Mouse (Mus musculus) spleen, postnatal 36 days (tissue): ENCODE data around the gene Car11.

Source experiments
- DNase-seq, 2 experiments: peaks; one replicate each; pipeline ENCODE4 v3.0.0; 2022; ENCODE audit warnings: low spot score in 2 of 2, mixed read lengths in 1 of 2

Car11 gene

DNA sequence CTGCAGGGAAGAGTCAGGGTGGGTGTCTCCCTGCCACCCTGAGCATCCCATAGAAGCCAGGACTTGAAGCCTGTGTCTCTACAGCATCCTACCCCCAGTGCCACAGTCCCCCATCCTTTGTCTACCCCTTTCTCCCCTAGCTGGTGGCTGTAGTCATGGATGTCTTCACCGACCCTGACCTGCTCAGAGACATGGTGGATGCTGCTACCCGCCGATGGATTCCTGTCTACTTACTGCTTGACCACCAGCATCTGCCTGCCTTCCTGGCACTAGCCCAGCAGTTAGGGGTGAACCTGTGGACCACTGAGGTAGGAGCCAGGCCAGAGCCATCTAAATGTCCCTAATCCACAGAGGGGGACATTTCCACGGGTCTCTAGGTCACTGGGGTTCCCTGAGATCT, 23.7 kb downstream of the Car11 start:
- DNase-seq: no peak

DNA sequence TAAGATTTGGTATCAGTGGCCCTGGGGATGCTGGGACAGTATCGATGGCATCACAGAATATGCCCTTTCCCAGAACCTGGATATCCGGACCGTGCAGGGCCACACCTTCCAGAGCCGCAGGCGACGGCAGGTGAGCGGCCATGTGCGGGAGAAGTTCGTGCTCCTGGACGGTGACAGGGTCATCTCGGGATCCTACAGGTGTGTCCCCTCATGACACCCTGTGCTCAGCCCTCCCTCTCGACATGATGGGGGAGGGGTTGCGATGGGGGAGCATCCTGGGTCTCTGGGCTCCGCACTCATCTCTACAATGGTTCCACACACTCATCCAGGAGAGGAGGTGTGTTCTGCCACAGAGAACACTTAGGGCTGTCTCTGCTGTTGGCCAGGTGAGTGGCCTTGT, 24.1 kb downstream of the Car11 start:
- DNase-seq: peak in 1 of 2 experiments; percentile 0

DNA sequence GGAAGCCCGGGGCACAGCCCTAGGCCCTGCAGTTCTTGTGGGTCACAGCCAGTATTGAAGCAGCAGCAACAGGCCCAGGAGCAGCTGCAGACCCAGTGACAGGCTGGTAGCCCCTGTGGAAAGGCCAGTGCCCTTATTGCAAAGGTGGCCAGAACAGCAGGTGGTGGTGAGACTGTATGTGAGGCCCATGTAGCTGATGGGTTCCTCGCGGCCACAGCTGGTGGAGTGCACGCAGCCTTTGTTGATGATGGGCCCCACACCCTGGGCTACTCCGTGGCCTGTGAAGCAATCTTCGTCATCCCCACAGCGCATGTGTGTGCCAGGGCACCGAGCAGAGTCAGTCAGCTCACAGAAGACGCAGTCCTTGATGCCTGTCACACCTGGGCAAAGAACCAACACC, 25.5 kb downstream of the Car11 start:
- no peak for DNase-seq

DNA sequence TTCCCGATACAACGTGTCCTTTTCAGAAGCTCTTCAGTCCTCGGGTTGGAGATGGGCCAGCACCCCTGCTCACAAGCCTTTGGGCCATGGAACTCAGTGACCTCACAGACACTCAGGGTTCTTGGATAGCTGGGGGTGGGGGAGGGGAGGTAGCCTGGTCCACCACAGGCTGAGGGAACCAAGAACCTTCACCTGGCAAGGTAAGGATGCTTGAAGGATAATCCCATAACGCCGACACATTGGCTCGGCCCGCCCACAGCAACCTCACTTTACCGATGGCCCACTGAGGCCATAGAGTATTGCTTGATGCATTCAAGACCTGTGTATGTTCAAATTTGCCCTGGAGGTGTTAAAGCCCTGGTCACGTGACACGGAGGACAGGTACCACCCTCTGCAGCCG, 26.1 kb downstream of the Car11 start, which contains the start of gene Spaca4:
TSS of gene Spaca4 (minus strand) at position 101 of the 400 bp plus-strand sequence.
- DNase-seq: no peak

DNA sequence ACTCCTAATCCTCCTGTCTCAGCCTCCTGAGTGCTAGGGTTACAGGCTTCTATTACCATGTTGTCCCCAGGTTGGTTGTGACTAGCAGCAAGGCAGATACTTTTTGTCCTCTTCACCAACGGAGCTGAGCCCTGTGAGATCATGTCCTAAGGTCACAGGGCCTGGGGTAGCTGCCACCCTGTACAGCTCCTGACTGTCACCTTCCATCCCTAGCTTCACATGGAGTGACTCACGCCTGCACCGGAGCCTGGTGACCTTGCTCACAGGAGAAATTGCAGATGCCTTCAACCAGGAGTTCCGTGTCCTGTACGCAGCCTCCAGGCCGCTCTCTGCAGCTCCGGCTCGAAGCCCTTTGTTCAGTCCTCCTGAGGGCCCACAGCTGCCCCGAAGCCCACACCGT, 26.8 kb downstream of the Car11 start:
- peak in 1 of 2 experiments; percentile 0 for DNase-seq

DNA sequence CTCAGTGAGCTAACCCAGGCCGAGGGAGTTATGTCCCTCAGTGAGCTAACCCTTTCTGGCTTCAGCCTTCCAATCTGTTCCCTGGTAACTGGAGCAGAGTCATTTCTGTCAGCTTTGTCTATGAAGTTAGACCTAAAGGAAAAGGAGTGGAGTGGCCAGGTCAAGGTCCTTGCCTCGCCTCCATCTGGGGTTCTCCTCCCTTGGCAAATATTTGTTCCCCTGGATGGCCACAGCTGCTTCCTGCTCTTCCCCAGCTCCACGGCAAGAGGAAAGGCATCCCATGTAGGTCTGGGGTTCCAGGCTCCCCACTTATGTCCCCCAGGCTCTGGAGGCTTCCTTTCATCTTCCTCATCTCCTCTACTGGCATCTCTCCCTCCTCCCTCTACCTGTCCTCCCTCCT, 28.0 kb downstream of the Car11 start:
- no peak for DNase-seq

DNA sequence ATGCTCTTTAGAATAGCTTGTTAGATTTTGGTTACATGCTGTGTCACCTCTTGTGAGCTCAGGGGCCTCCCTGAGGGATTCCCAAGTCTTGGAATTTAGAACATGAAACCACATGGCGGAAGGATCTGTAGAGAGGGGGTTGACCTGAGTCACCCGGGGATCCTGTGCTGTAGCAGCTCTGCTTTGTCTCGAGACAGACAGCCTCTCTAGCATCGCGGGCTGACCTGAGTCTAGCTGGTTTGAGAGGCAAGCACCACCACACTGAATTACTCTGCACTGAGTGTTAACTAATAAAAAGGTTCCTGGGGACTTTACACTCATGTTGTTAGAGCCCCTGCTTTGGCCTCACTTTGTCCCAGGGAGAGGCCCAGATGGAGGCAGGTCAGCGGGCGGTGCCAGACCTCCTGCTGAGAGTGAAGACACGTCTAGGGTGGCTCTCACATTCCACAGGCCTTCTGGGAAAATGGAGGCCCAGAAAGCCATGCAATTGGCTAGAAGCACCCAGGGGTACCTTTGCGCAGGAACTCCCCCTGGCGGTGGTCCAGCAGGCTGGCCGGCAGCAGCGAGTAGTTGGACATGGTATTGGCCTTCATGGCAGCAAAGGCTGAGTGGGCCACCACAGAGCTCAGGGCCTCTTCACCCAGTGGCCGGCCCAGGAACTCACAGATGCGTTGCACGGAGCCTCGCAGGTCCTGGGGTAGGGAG, 31.2 kb downstream of the Car11 start:
- DNase-seq: peak in 1 of 2 experiments; percentile 21

DNA sequence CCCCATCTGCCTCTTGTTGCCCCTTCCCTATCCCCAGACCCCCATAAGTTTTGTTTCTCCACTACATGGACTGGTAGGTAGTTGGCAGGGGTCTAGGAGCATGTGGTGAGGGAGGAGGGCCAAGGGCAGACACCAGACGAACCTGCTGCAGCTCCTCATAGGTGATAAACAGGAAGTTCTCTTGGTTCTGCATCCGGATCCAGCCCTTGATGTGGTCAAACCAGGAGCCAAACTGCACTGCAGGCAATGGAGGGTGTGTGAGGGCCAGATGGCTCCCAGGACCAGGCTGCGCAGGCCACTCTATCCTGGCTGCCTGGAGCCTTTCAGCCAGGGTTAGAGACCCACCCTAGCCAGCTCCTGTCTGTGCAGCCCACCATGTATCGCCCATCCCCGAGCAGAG, 33.8 kb downstream of the Car11 start:
- peak; percentile 53 to 59 for DNase-seq

DNA sequence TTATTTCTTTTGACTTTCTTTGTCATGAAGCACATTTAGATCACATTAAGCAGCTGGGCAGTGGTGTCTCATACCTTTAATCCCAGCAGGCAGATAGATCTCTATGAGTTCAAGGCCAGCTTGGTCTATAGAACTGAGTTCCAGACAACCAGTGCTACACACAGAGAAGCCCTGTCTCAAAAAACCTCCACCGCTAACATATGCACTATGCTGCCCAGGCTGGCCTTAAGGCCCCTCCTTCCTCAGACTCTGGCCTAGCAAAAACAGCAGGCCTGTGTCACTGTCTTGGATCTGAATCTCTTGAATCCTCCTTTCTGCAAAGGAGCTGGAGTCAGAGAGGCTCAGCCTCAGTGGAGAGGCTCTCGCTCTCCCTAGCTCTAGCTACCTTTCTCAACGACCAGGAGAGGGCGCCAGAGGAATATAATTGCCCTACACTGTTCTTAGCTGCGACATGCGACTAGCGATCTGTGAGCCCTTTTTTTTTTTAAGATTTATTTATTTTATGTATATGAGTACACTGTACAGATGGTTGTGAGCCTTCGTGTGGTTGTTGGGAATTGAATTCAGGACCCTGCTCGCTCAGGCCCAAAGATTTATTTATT, 39.6 kb downstream of the Car11 start:
- peak; percentile 71 to 87 for DNase-seq

DNA sequence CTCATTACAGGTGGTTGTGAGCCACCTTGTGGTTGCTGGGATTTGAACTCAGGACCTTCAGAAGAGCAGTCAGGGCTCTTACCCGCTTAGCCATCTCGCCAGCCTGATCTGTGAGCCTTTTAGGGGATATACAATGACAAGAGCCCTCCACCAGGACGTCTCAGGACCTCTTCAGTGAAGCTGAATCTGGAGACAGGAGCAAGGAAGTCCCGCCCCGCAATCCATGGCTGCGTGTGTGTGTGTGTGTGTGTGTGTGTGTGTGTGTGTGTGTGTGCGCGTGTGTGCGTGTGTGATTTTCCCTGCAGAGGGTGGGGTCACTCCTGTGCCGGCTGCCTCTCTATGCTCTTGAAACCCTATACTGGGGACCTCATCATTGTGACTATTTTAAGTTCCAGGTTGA, 40.2 kb downstream of the Car11 start:
- DNase-seq: no peak

DNA sequence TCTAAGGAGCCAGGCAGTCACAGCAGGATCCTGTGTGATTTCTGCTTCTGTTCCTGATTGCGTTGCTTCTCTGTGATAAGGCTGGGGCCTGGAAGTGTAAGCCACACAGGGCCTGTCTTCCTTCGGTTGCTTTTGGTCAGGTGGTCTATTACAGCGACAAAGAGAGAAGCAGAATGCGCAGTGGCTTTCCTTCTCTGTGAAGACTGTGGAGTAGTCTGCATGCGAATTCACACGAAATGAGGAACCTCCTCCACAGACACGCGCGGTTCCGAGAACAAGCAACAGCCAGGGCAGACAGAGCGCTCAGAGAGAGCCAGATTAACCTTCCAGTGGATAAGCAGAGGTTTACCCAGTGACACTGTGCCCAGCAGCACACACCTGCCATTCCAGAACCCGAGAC, 41.7 kb downstream of the Car11 start:
- no peak for DNase-seq

DNA sequence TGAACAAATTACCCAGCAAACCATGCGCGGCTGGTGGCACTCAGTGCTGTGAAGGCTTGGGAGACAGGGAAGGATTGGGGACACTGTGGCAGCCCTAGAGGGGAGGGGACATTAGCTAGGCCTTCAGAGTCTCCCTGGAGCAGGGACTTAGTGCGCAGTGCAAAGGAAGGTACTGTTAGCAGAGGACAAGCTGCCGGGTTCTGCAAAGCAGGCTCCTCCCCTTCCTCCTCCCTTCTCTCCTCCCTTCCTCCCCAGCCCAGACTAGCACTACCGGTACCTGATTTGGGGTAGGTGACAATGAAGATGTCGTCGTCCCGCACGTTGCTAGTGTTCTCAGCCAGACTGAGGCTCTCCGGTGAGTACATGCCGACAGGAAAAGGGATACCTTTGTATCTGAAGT, 42.1 kb downstream of the Car11 start:
- DNase-seq: peak; percentile 63 to 65

DNA sequence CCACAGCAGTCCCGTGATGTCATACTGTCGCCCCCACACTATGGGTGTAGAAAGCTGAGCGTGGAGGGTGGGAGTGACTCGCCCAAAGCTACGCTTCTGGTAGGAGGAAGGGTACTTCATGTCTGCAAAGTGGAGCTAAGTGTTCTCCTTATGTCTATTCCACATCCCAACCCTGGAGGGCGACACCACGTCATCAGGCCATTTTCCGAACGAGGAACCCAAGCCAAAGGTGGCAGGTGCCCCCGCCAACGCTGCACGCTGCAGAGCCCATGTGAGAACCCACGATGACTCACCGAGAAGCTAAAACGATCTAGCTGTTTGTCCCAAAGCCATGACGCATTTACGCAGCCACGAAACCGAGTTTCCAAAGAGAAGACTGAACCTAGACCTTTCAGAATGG, 42.7 kb downstream of the Car11 start:
- DNase-seq: no peak

DNA sequence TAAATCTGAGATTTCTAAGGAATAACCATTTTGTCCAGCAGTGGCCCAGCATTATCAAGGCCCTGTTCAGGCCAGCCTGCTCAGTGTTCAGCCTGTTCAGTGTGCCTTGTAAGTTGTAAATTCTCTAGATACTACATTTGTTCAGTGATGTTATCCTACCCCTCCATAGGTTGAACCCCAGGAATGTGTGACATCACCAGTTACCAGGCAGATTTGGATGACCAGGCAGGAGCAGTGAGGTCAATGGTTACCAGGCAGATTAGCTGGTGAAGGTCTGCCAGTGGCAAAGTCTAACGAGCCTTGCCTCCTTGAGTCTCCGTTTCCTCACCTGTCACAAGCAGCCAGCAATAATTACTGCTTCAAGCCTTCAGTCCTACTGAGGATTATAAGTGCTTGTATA, 44.7 kb downstream of the Car11 start:
- DNase-seq: peak in 1 of 2 experiments; percentile 47

DNA sequence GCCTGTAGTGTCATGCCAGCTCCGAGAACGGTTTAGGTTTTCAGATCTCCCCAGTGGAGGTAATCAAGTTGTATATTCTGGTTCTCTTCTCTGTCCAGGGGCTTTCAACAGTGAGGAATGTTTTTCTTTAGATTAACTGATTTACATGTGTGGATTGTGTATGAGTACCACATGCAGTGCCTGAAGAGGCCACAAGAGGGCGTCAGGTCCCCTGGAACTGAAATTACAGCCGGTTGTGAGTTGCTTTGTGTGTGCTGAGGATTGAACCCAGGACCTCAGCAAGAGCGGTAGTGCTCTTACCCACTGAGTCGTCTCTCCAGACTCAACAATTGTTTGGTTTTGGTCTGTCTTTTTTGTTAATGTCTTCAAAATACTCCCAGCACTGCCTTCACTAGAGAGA, 46.9 kb downstream of the Car11 start:
- no peak for DNase-seq

DNA sequence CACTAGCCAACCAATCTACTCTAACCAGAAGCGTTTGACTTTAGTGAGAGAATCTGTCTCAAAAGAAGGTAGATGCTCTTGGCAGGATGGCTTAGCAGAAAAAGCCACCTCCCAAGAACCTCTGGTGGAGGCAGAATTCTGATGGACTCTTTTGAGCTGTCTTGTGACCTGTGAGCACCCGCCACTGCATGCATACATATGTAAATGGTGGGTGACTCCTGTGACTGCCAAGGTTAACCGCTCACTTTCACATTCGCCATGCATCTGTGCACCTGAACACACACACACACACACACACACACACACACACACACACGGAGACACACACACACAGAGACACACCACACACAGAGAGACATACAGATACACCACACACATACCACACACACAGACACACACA, 47.8 kb downstream of the Car11 start:
- DNase-seq: no peak

DNA sequence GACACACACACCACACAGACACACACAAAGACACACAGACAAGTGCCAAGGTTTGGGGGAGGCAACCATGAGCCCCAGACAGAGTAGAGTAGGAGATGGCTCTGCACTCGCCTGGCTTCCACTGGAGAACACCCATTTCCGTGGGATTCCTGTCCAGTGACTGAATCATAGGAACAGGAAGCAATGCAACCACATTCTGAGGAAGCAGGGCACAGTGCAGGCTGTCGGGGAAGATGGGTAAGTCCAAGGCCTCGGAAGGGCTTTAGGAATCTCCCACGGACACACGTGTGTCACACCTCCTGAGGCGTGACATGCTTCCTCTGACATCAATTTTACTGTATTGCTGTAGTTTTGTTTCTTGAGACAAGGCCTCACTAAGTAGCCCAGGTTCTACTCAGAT, 48.5 kb downstream of the Car11 start:
- no peak for DNase-seq

DNA sequence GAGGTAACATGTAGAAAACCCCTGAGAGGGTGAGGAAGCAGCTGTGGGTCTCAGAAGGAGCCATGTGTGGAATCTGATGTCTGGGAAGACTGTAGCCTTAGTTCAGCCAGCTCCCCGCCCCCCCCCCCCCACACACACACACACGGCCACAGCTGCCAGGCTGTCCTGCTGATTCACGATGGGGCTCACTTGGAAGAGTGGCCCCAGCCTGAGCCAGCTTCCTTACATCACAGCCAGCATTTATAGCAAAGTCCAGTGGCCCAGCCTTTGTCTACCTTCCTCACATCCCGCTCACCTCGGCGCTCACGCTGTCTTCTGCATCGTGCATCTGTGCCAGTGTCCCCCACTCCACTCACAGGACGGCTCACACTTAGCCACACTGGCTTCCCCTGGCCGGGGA, 49.8 kb downstream of the Car11 start:
- no peak for DNase-seq

DNA sequence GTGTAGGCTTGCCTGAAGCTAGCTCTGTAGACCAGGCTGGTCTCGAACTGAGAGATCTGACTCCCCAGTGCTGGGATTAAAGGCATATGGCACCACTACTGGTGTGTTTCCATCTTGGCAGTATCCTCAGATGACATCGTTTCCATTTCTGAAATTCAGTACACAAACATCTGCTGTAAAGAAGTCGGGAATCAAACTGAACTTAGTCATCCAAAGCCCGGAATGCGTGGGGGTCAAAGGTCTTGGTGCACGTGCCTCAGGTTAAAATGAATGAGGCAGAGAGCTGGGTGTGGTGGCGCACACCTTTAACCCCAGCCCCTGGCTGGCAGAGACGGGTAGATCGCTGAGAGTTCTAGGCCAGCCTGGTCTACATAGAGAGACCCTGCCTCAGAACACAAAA, 50.5 kb downstream of the Car11 start:
- DNase-seq: no peak
